Mouse (Mus musculus) heart, postnatal 0 days (tissue): ENCODE data around the gene Pcdh18.

Experiments used
- CTCF ChIP-seq: IDR thresholded peaks from 2 replicates; pipeline ENCODE4 v1.5.1; 2016; ENCODE audit warnings: antibody characterized with exemption, control low read depth, low read depth
- EP300 ChIP-seq: IDR thresholded peaks from 2 replicates; pipeline ENCODE4 v1.6.1; 2016; ENCODE audit warnings: antibody characterized with exemption, low read depth

DNA sequence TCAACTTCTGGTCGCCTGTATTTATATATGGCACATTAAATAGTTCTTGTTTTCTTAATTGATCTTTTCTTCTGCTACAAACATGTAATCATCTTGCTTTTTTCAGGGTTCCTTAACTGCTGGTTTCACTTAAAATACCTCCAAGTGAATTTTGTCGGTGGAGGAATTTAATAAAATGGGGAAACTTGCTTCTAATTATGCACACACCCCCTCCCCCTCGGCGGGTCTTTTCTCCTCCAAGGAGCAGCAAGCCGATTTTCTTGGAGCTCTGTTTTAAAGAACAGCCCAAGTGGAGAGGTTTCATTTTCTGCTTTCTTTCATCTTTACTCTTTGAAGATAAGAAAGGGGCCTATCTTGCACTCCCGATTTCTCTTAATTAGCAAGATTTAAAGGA is 498 bp upstream of the Pcdh18 start:
- TF ChIP-seq CTCF (no peak), EP300 (no peak)
